Mouse (Mus musculus) myocyte (in vitro differentiated cells): ENCODE data around the gene Hdac9. TPM values are rescaled to one million over a fixed set of nuclear protein-coding genes. Genes with fewer than 3 reads are reported as not detected.

Experiments
- H3K27me3 ChIP-seq: one replicate; pipeline ENCODE4 v1.6.1; 2011; ENCODE audit not compliant: control insufficient read depth, insufficient read depth, insufficient read length
- H3K36me3 ChIP-seq: one replicate; pipeline ENCODE4 v1.6.1; 2011; ENCODE audit not compliant: control insufficient read depth, insufficient read depth
- H3K4me2 ChIP-seq: one replicate; pipeline ENCODE4 v1.6.1; 2011; ENCODE audit warnings: low read depth, control low read depth
- H3K4me3 ChIP-seq: one replicate; pipeline ENCODE4 v1.5.1; 2011; ENCODE audit warnings: mild to moderate bottlenecking, control low read depth, moderate library complexity
- H3K79me2 ChIP-seq: one replicate; pipeline ENCODE4 v1.6.1; 2011; ENCODE audit not compliant: control insufficient read depth, insufficient read depth
- H3ac ChIP-seq: one replicate; pipeline ENCODE4 v1.6.1; 2011; ENCODE audit not compliant: control insufficient read depth, insufficient read length
- CEBPB ChIP-seq: IDR thresholded peaks from 2 replicates; pipeline ENCODE4 v1.6.1; 2011; ENCODE audit warnings: mild to moderate bottlenecking, moderate library complexity; ENCODE audit not compliant: poor library complexity, insufficient read depth, severe bottlenecking
- E2F4 ChIP-seq: IDR thresholded peaks from one replicate; pipeline ENCODE4 v1.6.1; 2011; ENCODE audit warnings: mild to moderate bottlenecking, control low read depth, moderate library complexity; ENCODE audit not compliant: insufficient read depth
- MAX ChIP-seq: IDR thresholded peaks from one replicate; pipeline ENCODE4 v1.6.1; 2011; ENCODE audit warnings: low read depth, mild to moderate bottlenecking, control low read depth
- MYOD1 ChIP-seq, 3 experiments: IDR thresholded peaks; one replicate each; pipeline ENCODE4 v1.6.1; 2011; ENCODE audit warnings: control low read depth in 2 of 3, low read depth in 2 of 3, mild to moderate bottlenecking in 2 of 3, moderate library complexity in 1 of 3; ENCODE audit not compliant: insufficient read length in 2 of 3, control insufficient read depth in 1 of 3
- MYOG ChIP-seq, 3 experiments: IDR thresholded peaks; one replicate each; pipeline ENCODE4 v1.6.1; 2011; ENCODE audit warnings: control low read depth in 2 of 3, low read depth in 2 of 3, mild to moderate bottlenecking in 2 of 3; ENCODE audit not compliant: insufficient read length in 2 of 3, control insufficient read depth in 1 of 3, insufficient read depth in 1 of 3
- POLR2A ChIP-seq: IDR thresholded peaks from one replicate; pipeline ENCODE4 v1.6.1; 2011; ENCODE audit warnings: low read depth, mild to moderate bottlenecking, control low read depth, moderate library complexity; ENCODE audit not compliant: insufficient read length
- POLR2AphosphoS2 ChIP-seq: IDR thresholded peaks from one replicate; pipeline ENCODE4 v1.6.1; 2011; ENCODE audit warnings: low read depth, control low read depth; ENCODE audit not compliant: insufficient read length
- REST ChIP-seq: IDR thresholded peaks from one replicate; pipeline ENCODE4 v1.6.1; 2011; ENCODE audit warnings: mild to moderate bottlenecking, control low read depth, moderate library complexity; ENCODE audit not compliant: insufficient read depth, insufficient read length
- SRF ChIP-seq: IDR thresholded peaks from one replicate; pipeline ENCODE4 v1.6.1; 2011; ENCODE audit warnings: low read depth; ENCODE audit not compliant: control insufficient read depth, insufficient read length
- TCF12 ChIP-seq: IDR thresholded peaks from one replicate; pipeline ENCODE4 v1.6.1; 2011; ENCODE audit warnings: mild to moderate bottlenecking, control low read depth; ENCODE audit not compliant: poor library complexity, insufficient read depth, severe bottlenecking
- TCF3 ChIP-seq: IDR thresholded peaks from one replicate; pipeline ENCODE4 v1.6.1; 2011; ENCODE audit warnings: low read depth, control low read depth; ENCODE audit not compliant: insufficient read length
- USF1 ChIP-seq: IDR thresholded peaks from one replicate; pipeline ENCODE4 v1.6.1; 2011; ENCODE audit warnings: low read depth, mild to moderate bottlenecking, control low read depth, moderate library complexity
- polyA plus RNA-seq: library from polyadenylated mRNA; unstranded; fragments of >200 nt; fragmentation: generic; extraction: Trizol; gene quantifications from one replicate; pipeline ENCODE4 v1.2.1, GENCODE M21; 2012; ENCODE audit warnings: missing spikeins

Hdac9 gene
- polyA plus RNA-seq, 1 experiment = 0.47 TPM

DNA sequence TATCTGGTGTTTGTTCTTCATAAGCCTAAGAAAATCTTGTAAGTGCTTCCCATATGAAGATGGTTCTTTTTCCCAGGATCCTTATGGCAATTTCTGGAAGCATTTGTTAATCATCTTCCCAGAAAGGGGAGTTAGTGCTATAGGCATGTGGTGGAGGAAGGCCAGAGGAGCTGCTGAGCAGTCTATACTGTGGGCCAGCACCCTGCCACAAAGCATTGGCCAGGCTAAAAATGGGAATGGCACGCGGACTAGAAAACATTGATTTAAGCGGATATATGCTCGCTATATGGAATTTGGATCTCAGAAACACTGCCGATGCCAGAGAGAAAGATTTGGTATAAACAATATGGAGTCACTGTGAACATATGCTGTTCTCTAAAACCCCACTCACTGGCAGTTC, 435.2 kb downstream of the Hdac9 start:
- TF ChIP-seq POLR2AphosphoS2 = no peak
- TF ChIP-seq CEBPB = no peak
- no peak for TF ChIP-seq USF1
- TF ChIP-seq TCF12 = no peak
- no peak for TF ChIP-seq REST
- no peak for TF ChIP-seq MYOD1 (IDR thresholded peaks at IDR 0.05; ENCODE audit: control insufficient read depth in 1 of 3, insufficient read length in 2 of 3, low read depth in 2 of 3)
- TF ChIP-seq E2F4 = no peak
- TF ChIP-seq POLR2A = no peak

DNA sequence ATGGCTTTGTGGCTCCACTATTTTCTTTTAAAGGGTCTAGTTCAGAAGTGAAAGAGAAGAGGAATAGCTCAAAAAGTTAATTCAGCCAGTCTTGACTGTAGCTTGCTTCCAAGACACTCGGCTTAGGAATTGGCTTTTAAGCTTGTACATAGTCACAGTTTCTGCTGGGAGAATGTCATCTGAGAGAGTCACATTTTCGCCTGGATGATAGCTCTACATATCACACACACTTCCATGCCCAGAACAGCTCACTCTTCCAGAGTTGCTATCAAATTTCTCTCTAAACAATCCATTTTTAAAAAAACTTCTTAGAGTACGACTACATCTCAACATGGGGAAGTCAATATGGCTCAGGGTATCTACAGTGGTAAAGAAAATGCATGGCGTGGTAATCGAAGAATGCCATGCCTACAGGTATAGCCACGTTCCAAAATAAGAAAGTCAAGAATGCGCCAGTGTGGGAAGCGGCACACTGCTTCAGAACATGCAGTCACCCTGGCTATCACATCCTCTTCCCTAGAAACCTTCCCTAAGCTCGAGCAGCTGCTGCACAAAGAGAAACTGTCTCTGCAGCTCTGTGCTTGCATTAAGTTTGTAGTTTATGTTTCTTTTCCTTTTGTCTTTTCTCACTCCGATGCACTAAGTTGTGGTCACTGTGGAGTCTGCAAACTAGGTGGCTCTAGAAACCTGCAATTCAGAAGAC, 443.8 kb downstream of the Hdac9 start:
- Histone ChIP-seq H3K36me3 (no peaks in the 10 kb centered on the region), H3K27me3 (no peaks in the 10 kb centered on the region), H3ac (no peak overlapping the region), H3K4me2 (peak overlapping the region; percentile 13), H3K79me2 (no peaks in the 10 kb centered on the region), H3K4me3 (no peak overlapping the region)
- TF ChIP-seq SRF (no peak), E2F4 (no peak), CEBPB (no peak), MAX (no peak), MYOD1 (IDR thresholded peaks at IDR 0.05; ENCODE audit: control insufficient read depth in 1 of 3, insufficient read length in 2 of 3, low read depth in 2 of 3) (no peak), TCF12 (no peak), POLR2A (no peak), MYOG (IDR thresholded peaks at IDR 0.05; ENCODE audit: control insufficient read depth in 1 of 3, insufficient read depth in 1 of 3, insufficient read length in 2 of 3, low read depth in 2 of 3) (no peak), REST (no peak), POLR2AphosphoS2 (no peak), USF1 (no peak), TCF3 (no peak)

More for the DNA sequence above, 435.2 kb downstream of the Hdac9 start:
- Histone ChIP-seq H3K36me3 (no peaks in the 10 kb centered on the region), H3K4me3 (no peak overlapping the region), H3K79me2 (no peaks in the 10 kb centered on the region), H3ac (no peak overlapping the region), H3K27me3 (no peaks in the 10 kb centered on the region), H3K4me2 (no peak overlapping the region)

DNA sequence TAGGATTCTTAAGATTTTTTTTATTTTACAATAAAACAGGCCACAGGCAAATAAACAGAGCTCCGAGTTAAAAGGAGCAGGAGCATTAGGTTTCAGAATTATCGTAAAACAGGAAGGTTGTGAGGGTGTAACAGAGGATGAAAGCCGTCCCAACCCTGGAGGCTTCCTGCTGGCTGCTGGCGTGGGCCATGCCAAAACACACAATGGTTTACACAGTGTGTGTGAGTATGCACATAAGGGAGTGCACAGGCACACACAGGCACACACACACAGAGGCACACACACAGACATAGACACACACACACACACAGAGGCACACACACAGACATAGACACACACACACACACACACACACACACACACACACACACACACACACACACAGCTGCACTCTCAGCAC, 444.4 kb downstream of the Hdac9 start:
- Histone ChIP-seq H3K36me3 (no peaks in the 10 kb centered on the region), H3K27me3 (no peaks in the 10 kb centered on the region), H3K4me3 (no peak overlapping the region), H3K79me2 (no peaks in the 10 kb centered on the region), H3K4me2 (peak overlapping the region; percentile 13), H3ac (no peak overlapping the region)
- no peak for TF ChIP-seq POLR2AphosphoS2
- no peak for TF ChIP-seq MYOG (IDR thresholded peaks at IDR 0.05; ENCODE audit: control insufficient read depth in 1 of 3, insufficient read depth in 1 of 3, insufficient read length in 2 of 3, low read depth in 2 of 3)
- no peak for TF ChIP-seq CEBPB
- TF ChIP-seq POLR2A = no peak
- no peak for TF ChIP-seq MAX

DNA sequence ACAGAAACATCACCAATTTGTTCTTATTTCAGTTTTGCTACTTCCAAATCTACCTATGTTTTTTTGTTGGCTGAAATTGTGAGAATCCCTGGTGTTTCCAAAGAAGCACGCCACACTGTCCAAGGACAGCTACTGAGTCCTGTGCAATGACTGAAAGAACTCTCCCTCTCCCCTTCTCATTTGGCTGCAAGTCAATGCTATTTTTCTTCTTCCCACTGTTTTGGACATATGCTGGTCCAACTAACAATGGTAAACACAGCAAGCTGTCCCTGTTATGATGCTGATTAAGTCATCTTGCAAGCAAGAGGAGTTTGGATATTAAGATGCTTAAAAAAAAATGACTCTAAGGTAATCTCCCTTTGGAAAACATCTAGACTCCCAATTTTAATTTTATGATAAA, 455.2 kb downstream of the Hdac9 start:
- Histone ChIP-seq H3K27me3 (no peaks in the 10 kb centered on the region), H3K79me2 (no peaks in the 10 kb centered on the region), H3K4me3 (no peak overlapping the region), H3K36me3 (no peaks in the 10 kb centered on the region), H3K4me2 (no peak overlapping the region), H3ac (no peak overlapping the region)
- TF ChIP-seq E2F4 = no peak
- TF ChIP-seq USF1 = no peak
- no peak for TF ChIP-seq TCF12
- TF ChIP-seq SRF = no peak
- TF ChIP-seq REST = no peak

DNA sequence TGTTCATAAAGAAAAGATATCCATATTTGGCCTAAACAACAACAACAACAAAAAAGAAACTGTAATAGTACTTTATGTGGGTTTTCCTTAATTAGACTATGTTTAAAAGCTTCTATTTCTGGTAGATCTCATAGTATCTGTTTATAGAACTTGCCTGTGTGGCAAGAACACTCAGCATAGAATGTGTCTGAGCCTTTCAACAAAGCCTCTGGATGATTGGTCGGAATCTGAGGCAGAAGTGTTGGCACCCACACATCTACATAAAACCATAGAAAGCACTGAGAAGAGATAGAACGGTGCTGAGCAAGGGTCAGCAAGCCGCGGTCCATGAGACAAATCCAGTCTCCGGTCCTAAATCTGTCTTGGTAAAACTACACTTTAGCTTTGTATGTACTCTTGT, 464.3 kb downstream of the Hdac9 start:
- H3K4me3 ChIP-seq = no peak overlapping the region
- H3K79me2 ChIP-seq = no peaks in the 10 kb centered on the region
- no peaks in the 10 kb centered on the region for H3K36me3 ChIP-seq
- no peak overlapping the region for H3K4me2 ChIP-seq
- no peak overlapping the region for H3ac ChIP-seq
- no peaks in the 10 kb centered on the region for H3K27me3 ChIP-seq
- TF ChIP-seq TCF12 (no peak), MYOG (IDR thresholded peaks at IDR 0.05; ENCODE audit: control insufficient read depth in 1 of 3, insufficient read depth in 1 of 3, insufficient read length in 2 of 3, low read depth in 2 of 3) (no peak), E2F4 (no peak), MAX (no peak), REST (no peak), MYOD1 (IDR thresholded peaks at IDR 0.05; ENCODE audit: control insufficient read depth in 1 of 3, insufficient read length in 2 of 3, low read depth in 2 of 3) (no peak), POLR2AphosphoS2 (no peak), POLR2A (no peak), CEBPB (no peak), SRF (no peak), USF1 (no peak), TCF3 (no peak)
